Mouse (Mus musculus): ENCODE results near the gene Usp49. TPM values are rescaled to one million over a fixed set of nuclear protein-coding genes. Genes with fewer than 3 reads are reported as not detected.
A peak's percentile ranks its signal among the peaks of the same experiment; 100 is the strongest.

Gene Usp49
- polyA plus RNA-seq, 2 experiments: 2.9 to 6.6 TPM

DNA sequence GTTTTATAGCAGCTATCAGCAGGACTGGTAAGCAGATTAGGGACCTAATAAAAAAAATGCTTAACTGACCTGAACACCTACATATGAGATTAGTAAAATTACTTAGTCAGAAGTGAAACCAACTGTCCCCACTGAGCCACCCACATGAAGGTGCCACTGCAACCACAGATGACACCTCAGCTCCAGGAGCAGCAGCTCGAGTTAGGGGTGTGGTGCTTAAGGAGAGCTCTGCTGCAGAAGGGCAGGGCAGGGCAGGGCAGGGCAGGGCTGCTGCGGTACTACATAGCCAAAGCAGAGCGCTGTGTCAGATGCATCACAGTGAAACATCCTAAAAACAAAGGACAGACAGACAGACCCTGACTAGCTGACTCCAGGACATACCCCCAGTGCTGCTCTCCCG is 52.3 kb downstream of the Usp49 start:
- Histone ChIP-seq H3K27ac (no peak overlapping the region), H3K4me3 (ENCODE audit: insufficient read depth in 1 of 2, low read depth in 2 of 2, low read length in 2 of 2) (no peak overlapping the region), H3K4me1 (replicated peaks; ENCODE audit: control insufficient read depth in 2 of 2, insufficient read depth in 2 of 2, low read length in 1 of 2) (peaks cover 4 to 9% of the 10 kb centered on the region in 2 experiments; a peak in 2 of 4 replicates), H3K9ac (replicated peaks) (no peak overlapping the region), H3K4me2 (ENCODE audit: low read depth) (no peak overlapping the region), H3K9me3 (ENCODE audit: control insufficient read depth, low read length) (no peaks in the 10 kb centered on the region), H3K36me3 (replicated peaks; ENCODE audit: control insufficient read depth, insufficient read depth, low read depth) (peaks cover 34% of the 10 kb centered on the region), H3K27me3 (ENCODE audit: control insufficient read depth, insufficient read depth, low read length) (no peaks in the 10 kb centered on the region)
- no peak for ATAC-seq (ENCODE audit: insufficient read depth)
- no peak for TF ChIP-seq EP300 (IDR thresholded peaks at IDR 0.05; ENCODE audit: low read depth)
- no peak for TF ChIP-seq CTCF (IDR thresholded peaks at IDR 0.05; ENCODE audit: low read depth)
- 52% methylated on average over 4 of the region's 4 CpGs for whole genome bisulfite sequencing (ENCODE audit: insufficient replicate concordance)
- no peak for DNase-seq (ENCODE audit: low read depth in 3 of 3, low spot score in 3 of 3)

DNA sequence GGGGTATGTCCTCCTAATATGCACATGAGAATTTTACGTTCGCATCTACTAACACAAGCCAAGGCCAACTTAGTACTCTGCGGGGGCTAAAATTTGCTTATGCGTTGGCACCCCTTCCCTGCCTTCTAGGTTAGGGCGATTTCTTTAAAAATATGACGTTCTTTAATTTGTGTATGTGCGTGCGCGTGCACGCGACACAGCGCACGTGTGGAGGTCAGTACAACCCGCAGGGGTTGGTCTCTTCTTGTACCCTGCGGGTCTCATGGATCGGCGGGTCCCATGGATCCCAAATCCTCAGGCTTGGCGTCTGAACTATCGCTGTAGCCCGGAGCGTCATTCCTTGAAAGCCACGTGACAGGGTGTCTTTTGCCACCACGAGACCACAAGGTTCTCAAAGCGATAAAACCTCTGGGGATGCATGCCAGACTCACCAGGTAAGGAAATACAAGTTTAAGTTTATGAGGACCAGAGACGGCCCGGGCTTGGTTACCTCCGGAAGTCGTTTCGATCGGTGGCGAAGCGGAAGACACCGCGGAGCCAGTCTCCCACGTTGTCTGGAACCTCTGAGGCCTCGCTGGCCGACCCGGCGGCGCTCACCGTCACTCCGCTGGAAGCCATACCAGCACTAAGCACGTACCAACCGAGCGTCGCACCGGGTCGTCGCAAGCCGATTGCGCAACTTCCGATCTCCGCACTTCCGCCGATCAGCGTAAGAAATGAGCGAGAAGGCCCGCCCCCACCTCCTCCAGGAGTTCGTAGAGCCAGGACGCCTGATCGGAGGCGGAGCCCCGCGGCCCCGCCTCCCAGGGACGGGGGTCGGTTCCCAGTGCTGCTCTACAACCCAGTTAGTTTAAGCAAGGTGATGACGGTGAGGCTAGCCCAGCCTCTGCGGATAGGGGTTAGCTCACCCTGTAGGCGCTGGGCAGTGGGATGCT is 57.2 kb downstream of the Usp49 start:
- H3K4me3 ChIP-seq (ENCODE audit: insufficient read depth in 1 of 2, low read depth in 2 of 2, low read length in 2 of 2): peak overlapping the region; percentile 65 to 79
- H3K36me3 ChIP-seq (replicated peaks; ENCODE audit: control insufficient read depth, insufficient read depth, low read depth): peaks cover 10% of the 10 kb centered on the region; the same call in 1 of the 2 replicates
- H3K4me2 ChIP-seq (ENCODE audit: low read depth): peak overlapping the region; percentile 78
- WGBS (ENCODE audit: insufficient replicate concordance): under 1% methylated on average over 70 of the region's 70 CpGs
- DNase-seq (ENCODE audit: low read depth in 3 of 3, low spot score in 3 of 3): peak; percentile 90 to 93 (median 93)
- peak overlapping the region; percentile 60 for H3K27ac ChIP-seq
- H3K27me3 ChIP-seq (ENCODE audit: control insufficient read depth, insufficient read depth, low read length): no peaks in the 10 kb centered on the region
- H3K4me1 ChIP-seq (replicated peaks; ENCODE audit: control insufficient read depth in 2 of 2, insufficient read depth in 2 of 2, low read length in 1 of 2): peaks cover 4 to 9% of the 10 kb centered on the region in 2 experiments; a peak in 2 of 4 replicates
- ATAC-seq (ENCODE audit: insufficient read depth): peak; percentile 85
- peak overlapping the region; percentile 72 for H3K9ac ChIP-seq (replicated peaks)
- H3K9me3 ChIP-seq (ENCODE audit: control insufficient read depth, low read length): no peaks in the 10 kb centered on the region
- TF ChIP-seq EP300 (IDR thresholded peaks at IDR 0.05; ENCODE audit: low read depth) (no peak), CTCF (IDR thresholded peaks at IDR 0.05; ENCODE audit: low read depth) (no peak)

DNA sequence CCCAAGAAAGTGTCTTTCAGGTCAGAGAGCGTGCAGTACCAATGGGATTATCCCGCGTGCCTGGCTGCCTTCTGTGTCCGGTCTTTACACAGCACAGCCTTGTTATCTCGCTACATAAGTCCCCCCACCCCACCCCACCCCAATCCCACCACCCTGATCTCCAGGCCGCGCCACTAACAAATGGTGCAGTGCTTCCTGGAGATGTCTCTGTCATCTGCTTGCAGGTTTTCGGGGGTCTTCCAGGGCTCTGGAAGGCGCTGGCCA is 57.8 kb downstream of the Usp49 start, which contains the start of gene Tomm6:
Gene Tomm6 (minus strand): TSS at position 43 of the 264 bp plus-strand sequence.
- peak within 1 kb of the TSS; percentile 78 for H3K4me2 ChIP-seq (ENCODE audit: low read depth)
- H3K27me3 ChIP-seq (ENCODE audit: control insufficient read depth, insufficient read depth, low read length): no peaks in the 10 kb centered on the region
- H3K36me3 ChIP-seq (replicated peaks; ENCODE audit: control insufficient read depth, insufficient read depth, low read depth): peaks cover 10% of the 10 kb centered on the region; the same call in 1 of the 2 replicates
- H3K9me3 ChIP-seq (ENCODE audit: control insufficient read depth, low read length): no peaks in the 10 kb centered on the region
- H3K27ac ChIP-seq: peak within 1 kb of the TSS; percentile 60
- DNase-seq (ENCODE audit: low read depth in 3 of 3, low spot score in 3 of 3) (no peak), ATAC-seq (ENCODE audit: insufficient read depth) (no peak)
- 0% methylated on average over 9 of the region's 9 CpGs for WGBS (ENCODE audit: insufficient replicate concordance)
- no peak for TF ChIP-seq EP300 (IDR thresholded peaks at IDR 0.05; ENCODE audit: low read depth)
- TF ChIP-seq CTCF (IDR thresholded peaks at IDR 0.05; ENCODE audit: low read depth): no peak
- peak within 1 kb of the TSS; percentile 65 to 79 for H3K4me3 ChIP-seq (ENCODE audit: insufficient read depth in 1 of 2, low read depth in 2 of 2, low read length in 2 of 2)
- peak within 1 kb of the TSS; percentile 72 for H3K9ac ChIP-seq (replicated peaks)
- H3K4me1 ChIP-seq (replicated peaks; ENCODE audit: control insufficient read depth in 2 of 2, insufficient read depth in 2 of 2, low read length in 1 of 2): peaks cover 4 to 9% of the 10 kb centered on the region in 2 experiments; a peak in 2 of 4 replicates

DNA sequence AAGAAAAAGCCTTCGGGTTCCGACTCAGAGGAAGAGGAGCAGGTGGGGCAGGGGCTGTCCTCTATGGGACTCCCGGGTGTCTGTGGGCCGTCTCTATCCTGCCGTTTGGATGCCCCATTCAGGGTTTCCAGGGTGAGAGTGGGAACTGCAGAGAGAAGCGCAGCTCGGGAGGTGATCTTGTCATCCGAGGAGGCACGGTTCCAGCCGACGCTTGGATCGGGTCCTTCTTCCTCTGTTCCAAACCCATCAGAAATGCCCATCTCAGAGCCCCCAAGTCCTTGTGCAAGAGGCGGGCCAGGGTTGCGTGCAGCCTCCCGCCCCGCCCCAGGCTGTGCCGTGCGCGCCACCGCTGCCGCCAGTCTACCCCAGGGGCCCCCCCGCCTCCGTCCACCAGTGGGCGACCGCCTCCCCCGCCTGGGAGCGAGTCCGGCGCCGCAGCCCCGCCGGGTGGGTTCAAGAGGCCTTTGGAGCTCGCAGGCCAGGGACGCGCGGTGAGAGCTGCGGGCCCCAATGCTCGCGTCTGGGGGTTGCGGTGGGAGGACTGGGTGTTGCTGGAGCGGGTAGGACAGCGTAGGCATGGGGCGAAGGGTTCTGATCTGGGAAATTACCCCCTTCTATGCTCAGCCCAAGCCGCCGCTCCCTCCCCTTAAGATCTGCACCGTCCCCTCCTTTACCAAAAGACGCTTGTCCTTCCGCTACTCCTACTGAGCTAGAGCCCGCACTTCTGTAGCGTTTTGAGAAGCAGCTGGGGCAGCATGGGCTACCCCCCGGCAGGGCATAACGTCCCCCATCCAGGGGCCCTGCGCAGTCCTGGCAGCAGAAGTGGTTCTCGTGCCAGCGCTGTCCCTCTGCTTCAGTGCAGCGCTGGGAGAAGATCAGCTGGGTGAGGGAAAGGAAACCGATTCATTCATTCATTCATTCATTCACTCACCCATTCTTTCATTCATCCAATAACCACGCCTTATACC is 58.4 kb downstream of the Usp49 start, which contains the start of gene Frs3:
Gene Frs3 (plus strand): TSS at position 423 of the 968 bp plus-strand sequence.
- Histone ChIP-seq H3K9me3 (ENCODE audit: control insufficient read depth, low read length) (no peaks in the 10 kb centered on the region), H3K36me3 (replicated peaks; ENCODE audit: control insufficient read depth, insufficient read depth, low read depth) (peaks cover 5% of the 10 kb centered on the region; the same call in 1 of the 2 replicates), H3K9ac (replicated peaks) (peak within 1 kb of the TSS; percentile 72), H3K27ac (no peak within 1 kb of the TSS), H3K27me3 (ENCODE audit: control insufficient read depth, insufficient read depth, low read length) (no peaks in the 10 kb centered on the region), H3K4me2 (ENCODE audit: low read depth) (peak within 1 kb of the TSS; percentile 78), H3K4me3 (ENCODE audit: insufficient read depth in 1 of 2, low read depth in 2 of 2, low read length in 2 of 2) (peak within 1 kb of the TSS; percentile 65 to 79), H3K4me1 (replicated peaks; ENCODE audit: control insufficient read depth in 2 of 2, insufficient read depth in 2 of 2, low read length in 1 of 2) (peaks cover 4 to 9% of the 10 kb centered on the region in 2 experiments; a peak in 2 of 4 replicates)
- DNase-seq (ENCODE audit: low read depth in 3 of 3, low spot score in 3 of 3) (peak in 1 of 3 experiments; percentile 34), ATAC-seq (ENCODE audit: insufficient read depth) (peak; percentile 54)
- 1% methylated on average over 58 of the region's 58 CpGs for WGBS (ENCODE audit: insufficient replicate concordance)
- TF ChIP-seq EP300 (IDR thresholded peaks at IDR 0.05; ENCODE audit: low read depth) (no peak), CTCF (IDR thresholded peaks at IDR 0.05; ENCODE audit: low read depth) (no peak)
